Comparison of ENCODE assay signal across 10 mouse cellular contexts in the genomic region with DNA sequence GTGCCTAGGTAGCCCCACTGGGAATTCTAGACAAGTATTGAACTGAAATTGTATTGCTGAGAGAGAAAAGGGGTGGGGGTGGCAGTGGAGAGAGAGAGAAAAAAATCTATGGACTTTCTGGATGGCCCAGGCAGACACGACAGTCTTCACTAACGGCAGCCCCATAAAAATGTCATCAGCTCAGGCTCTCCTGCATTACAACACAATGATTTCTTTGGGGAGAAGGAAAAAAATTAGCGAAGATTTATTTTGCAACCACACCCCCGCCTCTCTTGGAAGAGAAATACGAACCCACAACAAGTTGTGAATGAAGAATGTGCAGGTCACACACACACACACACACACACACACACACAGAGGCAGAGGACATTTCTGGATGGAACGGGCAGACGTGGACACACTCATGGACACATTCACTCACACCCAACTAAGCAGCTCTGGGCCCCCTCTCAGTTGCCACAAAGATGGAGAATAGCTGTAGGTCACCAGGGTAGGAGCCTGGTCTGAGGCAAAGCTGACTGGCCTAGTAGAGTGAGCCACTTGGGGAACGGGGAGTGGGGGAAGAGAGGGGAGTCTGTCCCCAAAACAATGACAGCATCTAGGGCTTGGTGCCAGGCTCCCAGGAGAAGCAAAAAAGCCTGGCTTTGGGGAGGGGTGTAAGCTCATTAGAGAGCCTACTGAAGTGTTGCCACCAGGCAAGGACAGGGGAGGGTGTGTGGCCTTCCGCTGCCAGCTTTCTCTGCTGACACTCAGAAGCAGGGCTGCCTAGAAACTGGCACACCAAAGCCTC.
DNase-seq lines count a peak whose midpoint lies in the region; ATAC-seq and TF ChIP-seq lines count a peak whose summit lies in the region.
"Had no signal": no experiment of that assay in that cellular context is flagged by ENCODE, and none has a peak within 500 bp of the region (broad histone marks: within the 10 kb centered on the region; RNA-seq: fewer than 3 reads in every experiment).

No protein-coding gene starts in this region.

- 47% methylated on average over 9 of the region's 9 CpGs for WGBS in neural tube, embryonic 11.5 days
- WGBS in hindbrain, embryonic 14.5 days: 34% methylated on average over 9 of the region's 9 CpGs
- 40% methylated on average over 9 of the region's 9 CpGs for WGBS in limb, embryonic 14.5 days
- WGBS in heart, embryonic 10.5 days: 78% methylated on average over 9 of the region's 9 CpGs

- H3K9ac ChIP-seq in neural tube, embryonic 11.5 days (ENCODE audit: low read length): peak overlapping the region; percentile 10; the same call in 1 of the 2 replicates
- H3K9ac ChIP-seq in hindbrain, embryonic 14.5 days: no peak overlapping the region
- H3K9ac ChIP-seq in limb, embryonic 14.5 days (ENCODE audit: low read depth, low read length, severe bottlenecking): no peak overlapping the region

- H3K4me1 ChIP-seq in neural tube, embryonic 11.5 days (ENCODE audit: control insufficient read depth, insufficient read depth, low read length): peaks cover 9% of the 10 kb centered on the region
- peaks cover 20% of the 10 kb centered on the region for H3K4me1 ChIP-seq in hindbrain, embryonic 14.5 days (replicated peaks; ENCODE audit: control insufficient read depth, insufficient read depth, low read length)
- peaks cover 40% of the 10 kb centered on the region for H3K4me1 ChIP-seq in limb, embryonic 14.5 days (ENCODE audit: control insufficient read depth, insufficient read depth, low read length)
- H3K4me1 ChIP-seq in heart, embryonic 10.5 days: peaks cover 35% of the 10 kb centered on the region

- H3K27ac ChIP-seq in neural tube, embryonic 11.5 days (ENCODE audit: low read depth, low read length): peak overlapping the region; percentile 77
- peak overlapping the region; percentile 48; the same call in 1 of the 2 replicates for H3K27ac ChIP-seq in hindbrain, embryonic 14.5 days
- no peak overlapping the region for H3K27ac ChIP-seq in limb, embryonic 14.5 days (replicated peaks; ENCODE audit: low read depth, low read length)
- no peak overlapping the region for H3K27ac ChIP-seq in heart, embryonic 10.5 days
- H3K27ac ChIP-seq: heart, adult 2 months had no signal

- DNase-seq in neural tube, embryonic 11.5 days (ENCODE audit: low spot score): peak; percentile 41
- no peak for DNase-seq in neural tube, embryonic 10.5 days (ENCODE audit: extremely low spot score, low spot score)
- DNase-seq in hindbrain, embryonic 14.5 days (ENCODE audit: low spot score): peak; percentile 61
- no peak for DNase-seq in limb, embryonic 14.5 days (ENCODE audit: low spot score)
- peak; percentile 76 for DNase-seq in right cerebral cortex, postnatal 4 days
- DNase-seq in urinary bladder, postnatal 14 days (ENCODE audit: low spot score): no peak
- no peak for DNase-seq in gastrocnemius, adult 18-20 months (ENCODE audit: low spot score)
- no peak for DNase-seq in heart, embryonic 10.5 days (ENCODE audit: low spot score)

- H3K36me3 ChIP-seq in neural tube, embryonic 11.5 days (ENCODE audit: control insufficient read depth, insufficient read depth, low read length): no peaks in the 10 kb centered on the region
- H3K36me3 ChIP-seq in hindbrain, embryonic 14.5 days (replicated peaks; ENCODE audit: control insufficient read depth, insufficient read depth): no peaks in the 10 kb centered on the region
- no peaks in the 10 kb centered on the region for H3K36me3 ChIP-seq in limb, embryonic 14.5 days (ENCODE audit: control insufficient read depth, insufficient read depth, low read length)
- H3K36me3 ChIP-seq in heart, embryonic 10.5 days: no peaks in the 10 kb centered on the region

- H3K4me2 ChIP-seq in neural tube, embryonic 11.5 days (ENCODE audit: low read depth): no peak overlapping the region
- H3K4me2 ChIP-seq in hindbrain, embryonic 14.5 days (replicated peaks): peak overlapping the region; percentile 12; the same call in 1 of the 2 replicates
- no peak overlapping the region for H3K4me2 ChIP-seq in limb, embryonic 14.5 days (replicated peaks; ENCODE audit: low read depth, low read length, severe bottlenecking)

- peak; percentile 52 for ATAC-seq in neural tube, embryonic 11.5 days (ENCODE audit: insufficient read depth, low FRiP score, low TSS enrichment)
- ATAC-seq in hindbrain, embryonic 14.5 days (ENCODE audit: low FRiP score): peak; percentile 68
- ATAC-seq in limb, embryonic 14.5 days (ENCODE audit: low FRiP score, low read depth): peak; percentile 17; the same call in 1 of the 2 replicates

- no peaks in the 10 kb centered on the region for H3K27me3 ChIP-seq in neural tube, embryonic 11.5 days (ENCODE audit: control insufficient read depth, insufficient read depth, low read length)
- no peaks in the 10 kb centered on the region for H3K27me3 ChIP-seq in hindbrain, embryonic 14.5 days (ENCODE audit: control insufficient read depth, insufficient read depth, low read length)
- H3K27me3 ChIP-seq in limb, embryonic 14.5 days (ENCODE audit: control insufficient read depth, insufficient read depth, low read length): no peaks in the 10 kb centered on the region
- peaks cover 24% of the 10 kb centered on the region for H3K27me3 ChIP-seq in heart, embryonic 10.5 days (ENCODE audit: insufficient read depth, poor library complexity, severe bottlenecking)

- H3K4me3 ChIP-seq in neural tube, embryonic 11.5 days (ENCODE audit: low read depth, low read length): no peak overlapping the region
- H3K4me3 ChIP-seq in hindbrain, embryonic 14.5 days (replicated peaks; ENCODE audit: low read length): no peak overlapping the region
- no peak overlapping the region for H3K4me3 ChIP-seq in limb, embryonic 14.5 days (replicated peaks; ENCODE audit: low read length)
- H3K4me3 ChIP-seq in heart, embryonic 10.5 days: no peak overlapping the region
- H3K4me3 ChIP-seq: heart, adult 2 months; myocyte had no signal

- TF ChIP-seq POLR2A in limb, embryonic 14.5 days (IDR thresholded peaks at IDR 0.05; ENCODE audit: borderline replicate concordance, extremely low read depth, insufficient read depth, insufficient read length): no peak

- no peaks in the 10 kb centered on the region for H3K9me3 ChIP-seq in neural tube, embryonic 11.5 days (ENCODE audit: control insufficient read depth, low read length)
- no peaks in the 10 kb centered on the region for H3K9me3 ChIP-seq in hindbrain, embryonic 14.5 days (ENCODE audit: control insufficient read depth, low read length)
- H3K9me3 ChIP-seq in limb, embryonic 14.5 days (ENCODE audit: control insufficient read depth, low read length): no peaks in the 10 kb centered on the region
- H3K9me3 ChIP-seq in heart, embryonic 10.5 days: no peaks in the 10 kb centered on the region

Comparison
In these comparisons a context has a peak if more than half of its experiments do, and no peak if none do; other contexts are left out.
1. DNase-seq: peak in neural tube, embryonic 11.5 days (single experiment), hindbrain, embryonic 14.5 days (single experiment) and right cerebral cortex, postnatal 4 days (single experiment); none in neural tube, embryonic 10.5 days (single experiment), limb, embryonic 14.5 days (single experiment), urinary bladder, postnatal 14 days (single experiment), gastrocnemius, adult 18-20 months (single experiment) and heart, embryonic 10.5 days (single experiment).
2. ATAC-seq: peak in every context shown above with its lines; median percentile 68 in hindbrain, embryonic 14.5 days; 52 in neural tube, embryonic 11.5 days; 17 in limb, embryonic 14.5 days.
3. H3K27ac ChIP-seq: peak in neural tube, embryonic 11.5 days (single experiment) and hindbrain, embryonic 14.5 days (single experiment); none in limb, embryonic 14.5 days (single experiment) and heart, embryonic 10.5 days (single experiment).